Mouse (Mus musculus): Measurements from ENCODE around the gene Cadm1. TPM values are rescaled to one million over a fixed set of nuclear protein-coding genes. Genes with fewer than 3 reads are reported as not detected.

Cadm1 gene
- total and polyA plus RNA-seq, 3 experiments, result 0.14 to 0.31 TPM; not detected in 1

- Histone ChIP-seq H3K27me3 (ENCODE audit: control insufficient read depth in 1 of 2, insufficient read depth in 2 of 2, low read length in 2 of 2) (no peaks in the 10 kb centered on the region), H3K4me1 (ENCODE audit: control insufficient read depth in 1 of 2, insufficient read depth in 2 of 2, low read length in 2 of 2) (no peaks in the 10 kb centered on the region), H3K79me2 (ENCODE audit: control insufficient read depth, insufficient read depth, low read length, poor library complexity) (no peaks in the 10 kb centered on the region), H3K9ac (ENCODE audit: control insufficient read depth, low read depth, low read length, poor library complexity, severe bottlenecking) (no peak overlapping the region), H3K36me3 (ENCODE audit: control insufficient read depth in 1 of 2, insufficient read depth in 2 of 2, low read length in 2 of 2) (no peaks in the 10 kb centered on the region), H3K4me3 (ENCODE audit: control insufficient read depth in 1 of 2, insufficient read depth in 1 of 2, low read depth in 2 of 2, low read length in 2 of 2) (no peak overlapping the region), H3K27ac (ENCODE audit: control insufficient read depth, low read depth, low read length) (no peak overlapping the region), H3K9me3 (replicated peaks; ENCODE audit: insufficient read depth, low read length) (no peaks in the 10 kb centered on the region)
- DNase-seq (ENCODE audit: low read depth, low spot score), result no peak
- TF ChIP-seq HCFC1 (IDR thresholded peaks at IDR 0.05; ENCODE audit: low read depth, low read length) (no peak), MXI1 (IDR thresholded peaks at IDR 0.05; ENCODE audit: low read depth, low read length) (no peak), MAZ (IDR thresholded peaks at IDR 0.05; ENCODE audit: low read depth, low read length) (no peak), POLR2AphosphoS5 (IDR thresholded peaks at IDR 0.05; ENCODE audit: borderline replicate concordance, low read depth, low read length) (no peak), ETS1 (IDR thresholded peaks at IDR 0.05; ENCODE audit: low read depth, low read length) (no peak), ZC3H11A (IDR thresholded peaks at IDR 0.05; ENCODE audit: low read depth, low read length) (no peak), MYB (IDR thresholded peaks at IDR 0.05; ENCODE audit: low read depth, low read length) (no peak), MAX (IDR thresholded peaks at IDR 0.05; ENCODE audit: low read length) (no peak), RAD21 (IDR thresholded peaks at IDR 0.05; ENCODE audit: low read depth, low read length) (no peak), KAT2A (conservative IDR thresholded peaks at IDR 0.05; ENCODE audit: low read depth, low read length) (no peak), MEF2A (IDR thresholded peaks at IDR 0.05; ENCODE audit: extremely low read depth, insufficient replicate concordance, low read depth, low read length, poor library complexity, severe bottlenecking) (no peak), BHLHE40 (IDR thresholded peaks at IDR 0.05; ENCODE audit: borderline replicate concordance, low read depth, low read length) (no peak), USF2 (IDR thresholded peaks at IDR 0.05; ENCODE audit: borderline replicate concordance in 1 of 2, insufficient read depth in 1 of 2, low read depth in 1 of 2, low read length in 2 of 2) (no peak), CTCF (IDR thresholded peaks at IDR 0.05 in 2 of 3, conservative IDR thresholded peaks at IDR 0.05 in 1 of 3; ENCODE audit: control insufficient read depth in 1 of 3, insufficient read depth in 1 of 3, low read depth in 2 of 3, low read length in 3 of 3, poor library complexity in 1 of 3, severe bottlenecking in 1 of 3) (no peak), ZMIZ1 (IDR thresholded peaks at IDR 0.05; ENCODE audit: low read depth, low read length) (no peak)
Measured at GRCm38 (mm10) chr9:47801242-47801641, 271.3 kb downstream of the Cadm1 start.

GRCm38 (mm10) chr9:47802527-47802926, 272.6 kb downstream of the Cadm1 start:
- H3K4me3 ChIP-seq (ENCODE audit: control insufficient read depth in 1 of 2, insufficient read depth in 1 of 2, low read depth in 2 of 2, low read length in 2 of 2), result no peak overlapping the region
- H3K27ac ChIP-seq (ENCODE audit: control insufficient read depth, low read depth, low read length), result no peak overlapping the region
- H3K4me1 ChIP-seq (ENCODE audit: control insufficient read depth in 1 of 2, insufficient read depth in 2 of 2, low read length in 2 of 2), result no peaks in the 10 kb centered on the region
- H3K79me2 ChIP-seq (ENCODE audit: control insufficient read depth, insufficient read depth, low read length, poor library complexity), result no peaks in the 10 kb centered on the region
- H3K36me3 ChIP-seq (ENCODE audit: control insufficient read depth in 1 of 2, insufficient read depth in 2 of 2, low read length in 2 of 2), result no peaks in the 10 kb centered on the region
- no peak overlapping the region for H3K9ac ChIP-seq (ENCODE audit: control insufficient read depth, low read depth, low read length, poor library complexity, severe bottlenecking)
- no peak for DNase-seq (ENCODE audit: low read depth, low spot score)
- no peaks in the 10 kb centered on the region for H3K27me3 ChIP-seq (ENCODE audit: control insufficient read depth in 1 of 2, insufficient read depth in 2 of 2, low read length in 2 of 2)
- TF ChIP-seq ETS1 (IDR thresholded peaks at IDR 0.05; ENCODE audit: low read depth, low read length) (no peak), E2F4 (IDR thresholded peaks at IDR 0.05; ENCODE audit: borderline replicate concordance, low read depth, low read length) (no peak), CHD1 (IDR thresholded peaks at IDR 0.05; ENCODE audit: low read depth, low read length) (no peak), POLR2A (IDR thresholded peaks at IDR 0.05; ENCODE audit: control insufficient read depth in 1 of 2, insufficient read depth in 1 of 2, low read depth in 1 of 2, low read length in 2 of 2, poor library complexity in 1 of 2) (no peak), RCOR1 (IDR thresholded peaks at IDR 0.05; ENCODE audit: low read depth, low read length) (no peak), RAD21 (IDR thresholded peaks at IDR 0.05; ENCODE audit: low read depth, low read length) (no peak), MEF2A (IDR thresholded peaks at IDR 0.05; ENCODE audit: extremely low read depth, insufficient replicate concordance, low read depth, low read length, poor library complexity, severe bottlenecking) (no peak), MAFK (IDR thresholded peaks at IDR 0.05; ENCODE audit: borderline replicate concordance, low read depth, low read length) (no peak)
- H3K9me3 ChIP-seq (replicated peaks; ENCODE audit: insufficient read depth, low read length), result no peaks in the 10 kb centered on the region
